Mouse (Mus musculus): ENCODE data around the gene Alkbh6. TPM values are rescaled to one million over a fixed set of nuclear protein-coding genes. Genes with fewer than 3 reads are reported as not detected.

Gene Alkbh6
- polyA plus RNA-seq (2012; ENCODE audit: insufficient read depth, insufficient read length, missing spikeins): 34.7 and 38.6 TPM in 2 replicates

GRCm38 (mm10) chr7:30308076-30309005, at the start of gene Alkbh6:
Gene Alkbh6 (plus strand): TSS chr7:30308717.
- Histone ChIP-seq H3K4me1 (ENCODE audit: control insufficient read depth, insufficient read depth, insufficient read length, low read length) (peaks cover 5% of the 10 kb centered on the region), H3K27ac (replicated peaks; ENCODE audit: low read depth, low read length) (peak within 1 kb of the TSS; percentile 88), H3K4me3 (ENCODE audit: insufficient read depth, low read depth, low read length) (peak within 1 kb of the TSS; percentile 66)

- Histone ChIP-seq H3K27ac (replicated peaks; ENCODE audit: low read depth, low read length) (no peak overlapping the region), H3K4me3 (ENCODE audit: insufficient read depth, low read depth, low read length) (no peak overlapping the region)
Measured at GRCm38 (mm10) chr7:30265041-30265440, 43.5 kb upstream of the Alkbh6 start.

DNA sequence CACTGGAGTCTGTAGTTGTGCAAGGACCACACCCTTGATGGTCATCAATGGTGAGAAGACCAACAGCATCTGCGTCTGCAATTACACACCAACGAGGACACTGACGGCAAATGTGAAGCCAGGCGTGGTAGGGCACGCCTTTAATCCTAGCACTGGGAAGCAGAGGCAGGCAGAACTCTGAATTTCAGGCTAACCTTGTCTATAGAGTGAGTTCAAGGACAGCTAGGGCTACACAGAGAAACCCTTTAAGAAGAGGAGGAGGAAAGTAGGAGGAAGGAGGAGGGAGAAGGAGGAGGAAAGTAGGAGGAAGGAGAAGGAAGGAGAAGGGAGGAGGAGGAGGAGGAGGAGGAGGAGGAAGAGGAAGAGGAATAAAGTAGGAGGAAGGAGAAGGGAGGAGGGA, 43.0 kb upstream of the Alkbh6 start:
- Histone ChIP-seq H3K4me3 (ENCODE audit: insufficient read depth, low read depth, low read length) (no peak overlapping the region), H3K27ac (replicated peaks; ENCODE audit: low read depth, low read length) (no peak overlapping the region), H3K4me1 (ENCODE audit: control insufficient read depth, insufficient read depth, insufficient read length, low read length) (no peaks in the 10 kb centered on the region)

More at GRCm38 (mm10) chr7:30265041-30265440, 43.5 kb upstream of the Alkbh6 start:
- H3K4me1 ChIP-seq (ENCODE audit: control insufficient read depth, insufficient read depth, insufficient read length, low read length): no peaks in the 10 kb centered on the region

GRCm38 (mm10) chr7:30265935-30266334, 42.6 kb upstream of the Alkbh6 start:
- Histone ChIP-seq H3K4me1 (ENCODE audit: control insufficient read depth, insufficient read depth, insufficient read length, low read length) (no peaks in the 10 kb centered on the region), H3K27ac (replicated peaks; ENCODE audit: low read depth, low read length) (no peak overlapping the region), H3K4me3 (ENCODE audit: insufficient read depth, low read depth, low read length) (no peak overlapping the region)

DNA sequence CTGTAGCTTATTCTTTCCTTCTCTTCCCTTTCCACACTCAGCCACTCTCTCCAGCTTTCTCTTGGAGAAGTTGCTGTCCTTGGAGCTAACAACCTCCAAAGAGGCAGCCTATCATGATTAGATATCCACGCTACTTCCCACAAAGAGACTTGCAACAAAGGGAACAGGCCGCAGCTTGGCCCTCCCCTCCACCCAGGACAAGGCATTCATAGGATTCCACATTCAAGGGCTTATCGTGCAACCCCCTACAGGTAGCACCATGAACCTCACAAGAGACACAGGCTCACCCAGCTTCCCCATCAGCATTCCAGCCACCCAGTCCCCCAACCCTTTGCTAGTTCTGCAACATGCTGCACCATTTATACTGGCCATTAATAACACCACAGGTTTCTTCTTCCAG, 41.7 kb upstream of the Alkbh6 start:
- Histone ChIP-seq H3K27ac (replicated peaks; ENCODE audit: low read depth, low read length) (no peak overlapping the region), H3K4me1 (ENCODE audit: control insufficient read depth, insufficient read depth, insufficient read length, low read length) (no peaks in the 10 kb centered on the region), H3K4me3 (ENCODE audit: insufficient read depth, low read depth, low read length) (no peak overlapping the region)

GRCm38 (mm10) chr7:30269641-30270040, 38.9 kb upstream of the Alkbh6 start:
- Histone ChIP-seq H3K27ac (replicated peaks; ENCODE audit: low read depth, low read length) (no peak overlapping the region), H3K4me1 (ENCODE audit: control insufficient read depth, insufficient read depth, insufficient read length, low read length) (no peaks in the 10 kb centered on the region), H3K4me3 (ENCODE audit: insufficient read depth, low read depth, low read length) (no peak overlapping the region)

GRCm38 (mm10) chr7:30274383-30274782, 34.1 kb upstream of the Alkbh6 start:
- Histone ChIP-seq H3K4me1 (ENCODE audit: control insufficient read depth, insufficient read depth, insufficient read length, low read length) (no peaks in the 10 kb centered on the region), H3K27ac (replicated peaks; ENCODE audit: low read depth, low read length) (no peak overlapping the region), H3K4me3 (ENCODE audit: insufficient read depth, low read depth, low read length) (no peak overlapping the region)

DNA sequence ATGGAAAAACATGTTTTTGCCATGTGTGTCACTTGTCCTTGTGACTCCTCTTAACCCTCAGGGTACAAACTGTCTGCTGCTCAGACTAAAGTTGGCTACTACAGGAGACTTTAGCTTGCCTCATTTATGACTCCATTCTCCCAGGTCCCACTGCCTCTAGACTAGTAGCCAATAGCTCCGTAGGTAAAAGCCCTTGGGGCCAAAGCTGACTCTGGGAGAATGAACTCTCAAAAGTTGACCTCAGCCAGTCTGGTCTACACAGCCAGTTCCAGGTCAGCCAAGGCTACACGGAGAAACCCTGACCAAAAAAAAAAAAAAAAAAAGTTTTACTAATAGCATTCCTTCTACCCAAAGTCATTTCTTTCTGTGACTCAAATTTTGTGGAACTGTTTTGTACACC, 29.6 kb upstream of the Alkbh6 start:
- Histone ChIP-seq H3K4me3 (ENCODE audit: insufficient read depth, low read depth, low read length) (no peak overlapping the region), H3K27ac (replicated peaks; ENCODE audit: low read depth, low read length) (peak overlapping the region; percentile 41; the same call in 1 of the 2 replicates), H3K4me1 (ENCODE audit: control insufficient read depth, insufficient read depth, insufficient read length, low read length) (no peaks in the 10 kb centered on the region)

- peak overlapping the region; percentile 41; the same call in 1 of the 2 replicates for H3K27ac ChIP-seq (replicated peaks; ENCODE audit: low read depth, low read length)
Measured at GRCm38 (mm10) chr7:30279536-30279935, 29.0 kb upstream of the Alkbh6 start.

GRCm38 (mm10) chr7:30279951-30280669, 28.4 kb upstream of the Alkbh6 start, which contains the start of the genes Thap8 and Wdr62:
Gene Thap8 (plus strand): TSS chr7:30280094.
Gene Wdr62 (minus strand): TSS chr7:30280419.
- Histone ChIP-seq H3K27ac (replicated peaks; ENCODE audit: low read depth, low read length) (peak within 1 kb of the TSS; percentile 96), H3K4me1 (ENCODE audit: control insufficient read depth, insufficient read depth, insufficient read length, low read length) (no peaks in the 10 kb centered on the region)

More at GRCm38 (mm10) chr7:30279536-30279935, 29.0 kb upstream of the Alkbh6 start:
- peak overlapping the region; percentile 77 for H3K4me3 ChIP-seq (ENCODE audit: insufficient read depth, low read depth, low read length)
- no peaks in the 10 kb centered on the region for H3K4me1 ChIP-seq (ENCODE audit: control insufficient read depth, insufficient read depth, insufficient read length, low read length)

DNA sequence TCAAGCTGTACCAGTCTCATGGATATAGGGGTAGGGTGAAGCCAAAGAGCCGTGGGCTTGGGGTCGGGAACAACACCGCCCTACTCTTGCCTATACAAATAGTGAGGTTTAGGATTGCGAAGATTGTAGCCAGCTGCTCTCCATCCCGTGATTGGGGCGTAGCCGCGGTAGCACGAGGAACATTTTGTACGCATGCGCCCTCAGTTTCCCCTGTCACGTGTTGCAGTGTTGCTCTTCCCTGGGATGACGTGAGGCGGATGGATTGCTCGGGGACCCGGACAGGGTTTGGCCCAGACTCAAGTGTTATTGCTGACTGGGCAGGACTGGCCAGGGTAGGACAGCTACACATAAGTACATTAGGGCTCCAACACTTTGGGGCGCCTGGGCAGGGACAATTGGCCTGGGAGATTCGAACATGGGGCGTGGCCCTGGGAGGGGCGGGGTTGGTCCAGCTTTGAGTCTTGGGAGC, 27.8 kb upstream of the Alkbh6 start:
- Histone ChIP-seq H3K27ac (replicated peaks; ENCODE audit: low read depth, low read length) (peak overlapping the region; percentile 96), H3K4me1 (ENCODE audit: control insufficient read depth, insufficient read depth, insufficient read length, low read length) (no peaks in the 10 kb centered on the region), H3K4me3 (ENCODE audit: insufficient read depth, low read depth, low read length) (peak overlapping the region; percentile 69)

More at GRCm38 (mm10) chr7:30279951-30280669, 28.4 kb upstream of the Alkbh6 start, which contains the start of the genes Thap8 and Wdr62:
- H3K4me3 ChIP-seq (ENCODE audit: insufficient read depth, low read depth, low read length): peak within 1 kb of the TSS; percentile 77

GRCm38 (mm10) chr7:30281522-30281921, 27.0 kb upstream of the Alkbh6 start:
- Histone ChIP-seq H3K4me3 (ENCODE audit: insufficient read depth, low read depth, low read length) (no peak overlapping the region), H3K4me1 (ENCODE audit: control insufficient read depth, insufficient read depth, insufficient read length, low read length) (no peaks in the 10 kb centered on the region), H3K27ac (replicated peaks; ENCODE audit: low read depth, low read length) (no peak overlapping the region)

GRCm38 (mm10) chr7:30282740-30283139, 25.8 kb upstream of the Alkbh6 start:
- Histone ChIP-seq H3K4me3 (ENCODE audit: insufficient read depth, low read depth, low read length) (no peak overlapping the region), H3K4me1 (ENCODE audit: control insufficient read depth, insufficient read depth, insufficient read length, low read length) (no peaks in the 10 kb centered on the region), H3K27ac (replicated peaks; ENCODE audit: low read depth, low read length) (no peak overlapping the region)

DNA sequence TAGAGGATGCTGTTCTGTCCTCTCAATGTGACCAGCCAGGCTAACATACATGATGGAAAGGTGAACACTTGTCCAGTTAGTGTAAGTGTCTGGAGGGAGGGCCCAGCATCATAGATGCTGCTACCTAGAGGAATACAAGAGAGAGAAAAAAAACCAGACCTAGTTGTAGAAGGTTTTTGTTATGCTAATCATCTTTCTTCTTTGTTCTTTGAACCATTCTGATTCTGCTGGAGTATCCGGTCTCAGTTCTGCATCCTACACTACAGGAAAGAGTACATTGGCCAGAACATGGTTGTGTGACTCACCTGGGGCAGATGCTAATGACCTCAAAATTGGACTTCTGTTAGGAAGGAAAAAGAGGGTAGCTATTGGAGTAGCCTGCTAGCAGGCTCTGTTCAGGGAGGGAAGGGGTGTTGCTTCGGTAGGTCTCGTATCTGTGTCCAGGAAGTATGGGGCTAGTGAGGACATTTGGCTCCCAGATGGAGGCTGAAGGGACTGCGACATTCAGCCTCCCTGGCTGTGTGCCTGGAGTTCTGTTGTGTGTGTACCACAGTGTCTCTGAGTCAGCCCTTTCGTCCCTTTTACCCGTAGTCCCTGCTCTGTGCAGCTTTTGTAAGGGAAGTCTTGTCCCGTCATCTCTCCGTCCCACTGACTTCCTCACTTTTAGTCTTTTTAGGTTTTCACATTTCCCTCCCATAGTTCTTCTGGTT, 21.7 kb upstream of the Alkbh6 start:
- Histone ChIP-seq H3K27ac (replicated peaks; ENCODE audit: low read depth, low read length) (no peak overlapping the region), H3K4me3 (ENCODE audit: insufficient read depth, low read depth, low read length) (no peak overlapping the region), H3K4me1 (ENCODE audit: control insufficient read depth, insufficient read depth, insufficient read length, low read length) (no peaks in the 10 kb centered on the region)
